Mouse (Mus musculus) intestine, postnatal 0 days (tissue): ENCODE results near the gene Hdac5. TPM values are rescaled to one million over a fixed set of nuclear protein-coding genes. Genes with fewer than 3 reads are reported as not detected.

Source experiments
- ATAC-seq: fragments of 200-750 bp; cut with Nextera tagmentation; 2 replicates; pipeline ENCODE4 v1.8.0; 2017; ENCODE audit warnings: mild to moderate bottlenecking, moderate TSS enrichment, moderate library complexity
- H3K27ac ChIP-seq: fragments of 300-500 bp; sonication (generic); 2 replicates; pipeline ENCODE4 v1.5.1; 2014; ENCODE audit warnings: mild to moderate bottlenecking, low read depth, low read length, moderate library complexity
- H3K27me3 ChIP-seq: fragments of 300-500 bp; sonication (generic); replicated peaks from 2 replicates; pipeline ENCODE4 v1.6.1; 2014; ENCODE audit warnings: low read length, mixed read lengths; ENCODE audit not compliant: control insufficient read depth, insufficient read depth
- H3K36me3 ChIP-seq: fragments of 300-500 bp; sonication (generic); 2 replicates; pipeline ENCODE4 v1.6.1; 2014; ENCODE audit warnings: mild to moderate bottlenecking, moderate library complexity; ENCODE audit not compliant: control insufficient read depth, insufficient read depth
- H3K4me1 ChIP-seq: fragments of 300-500 bp; sonication (generic); replicated peaks from 2 replicates; pipeline ENCODE4 v1.6.1; 2014; ENCODE audit warnings: antibody characterized with exemption, low read length, mixed read lengths; ENCODE audit not compliant: control insufficient read depth, insufficient read depth
- H3K4me2 ChIP-seq: fragments of 300-500 bp; sonication (generic); replicated peaks from 2 replicates; pipeline ENCODE4 v1.6.1; 2014; ENCODE audit warnings: low read depth, mild to moderate bottlenecking, moderate library complexity
- H3K4me3 ChIP-seq: fragments of 300-500 bp; sonication (generic); 2 replicates; pipeline ENCODE4 v1.5.1; 2014; ENCODE audit warnings: low read depth, low read length
- H3K9ac ChIP-seq: fragments of 300-500 bp; sonication (generic); 2 replicates; pipeline ENCODE4 v1.6.1; 2014; ENCODE audit warnings: mild to moderate bottlenecking, low read depth, low read length
- H3K9me3 ChIP-seq: fragments of 300-500 bp; sonication (generic); 2 replicates; pipeline ENCODE4 v1.6.1; 2016; ENCODE audit warnings: mixed run types; ENCODE audit not compliant: control insufficient read depth
- CTCF ChIP-seq: sonication (generic); IDR thresholded peaks from 2 replicates; pipeline ENCODE4 v1.5.1; 2016; ENCODE audit warnings: low read depth, mild to moderate bottlenecking, control low read depth, antibody characterized with exemption, moderate library complexity
- WGBS: fragments of 180-500 bp; shearing (Covaris S2); extraction: QIAGEN DNeasy Blood & Tissue Kit; methylation state at CpG from one replicate; pipeline ENCODE4 v1.1.7; 2014; 5-methylcytosine and 5-hydroxymethylcytosine counted together
- polyA plus RNA-seq: library from polyadenylated mRNA; unstranded; fragments of >200 nt; fragmentation: Nextera tagmentation; extraction: Ambion mirVana; gene quantifications from 2 replicates; pipeline ENCODE4 v1.2.1, GENCODE M21; 2015

The Hdac5 gene
- polyA plus RNA-seq, 1 experiment from 2014 or later, result 30.1 TPM

- no peak for ATAC-seq
- WGBS, result 33% methylated on average over 9 of the region's 9 CpGs
- TF ChIP-seq CTCF, result no peak
- no peak overlapping the region for H3K9ac ChIP-seq
- no peaks in the 10 kb centered on the region for H3K9me3 ChIP-seq
- peaks cover 4% of the 10 kb centered on the region; the same call in 1 of the 2 replicates for H3K36me3 ChIP-seq
- H3K27me3 ChIP-seq, result no peaks in the 10 kb centered on the region
- peak overlapping the region; percentile 93 for H3K4me3 ChIP-seq
- no peak overlapping the region for H3K27ac ChIP-seq
- H3K4me1 ChIP-seq, result peaks cover 2% of the 10 kb centered on the region; the same call in 1 of the 2 replicates
- H3K4me2 ChIP-seq, result peak overlapping the region; percentile 90
Observed at GRCm38 (mm10) chr11:102228191-102228545, 1.8 kb downstream of the Hdac5 start.

- H3K9me3 ChIP-seq, result no peaks in the 10 kb centered on the region
- 51% methylated on average over 12 of the region's 12 CpGs for WGBS
Observed at GRCm38 (mm10) chr11:102227270-102228190, 2.4 kb downstream of the Hdac5 start.

GRCm38 (mm10) chr11:102226067-102226978 is 3.6 kb downstream of the Hdac5 start:
- no peak overlapping the region for H3K4me3 ChIP-seq
- peaks cover 2% of the 10 kb centered on the region; the same call in 1 of the 2 replicates for H3K4me1 ChIP-seq
- peaks cover 7% of the 10 kb centered on the region; the same call in 1 of the 2 replicates for H3K36me3 ChIP-seq
- TF ChIP-seq CTCF, result no peak
- ATAC-seq, result no peak
- WGBS, result 76% methylated on average over 12 of the region's 12 CpGs
- no peak overlapping the region for H3K27ac ChIP-seq
- no peaks in the 10 kb centered on the region for H3K27me3 ChIP-seq
- H3K4me2 ChIP-seq, result no peak overlapping the region
- no peaks in the 10 kb centered on the region for H3K9me3 ChIP-seq
- H3K9ac ChIP-seq, result no peak overlapping the region

More at GRCm38 (mm10) chr11:102227270-102228190, 2.4 kb downstream of the Hdac5 start:
- Histone ChIP-seq H3K4me3 (peak overlapping the region; percentile 93), H3K4me1 (peaks cover 2% of the 10 kb centered on the region; the same call in 1 of the 2 replicates), H3K36me3 (peaks cover 4% of the 10 kb centered on the region; the same call in 1 of the 2 replicates), H3K9ac (no peak overlapping the region), H3K4me2 (peak overlapping the region; percentile 90), H3K27ac (no peak overlapping the region), H3K27me3 (no peaks in the 10 kb centered on the region)
- no peak for TF ChIP-seq CTCF
- no peak for ATAC-seq

GRCm38 (mm10) chr11:102225221-102225620 is 4.7 kb downstream of the Hdac5 start:
- Histone ChIP-seq H3K9ac (no peak overlapping the region), H3K4me2 (no peak overlapping the region), H3K4me3 (no peak overlapping the region), H3K9me3 (no peaks in the 10 kb centered on the region), H3K27me3 (no peaks in the 10 kb centered on the region), H3K4me1 (peaks cover 7% of the 10 kb centered on the region), H3K27ac (no peak overlapping the region), H3K36me3 (peaks cover 7% of the 10 kb centered on the region; the same call in 1 of the 2 replicates)
- TF ChIP-seq CTCF, result no peak
- WGBS, result 68% methylated on average over 5 of the region's 5 CpGs
- no peak for ATAC-seq

GRCm38 (mm10) chr11:102224686-102225085 is 5.3 kb downstream of the Hdac5 start:
- Histone ChIP-seq H3K27ac (no peak overlapping the region), H3K4me3 (no peak overlapping the region), H3K9ac (no peak overlapping the region)

GRCm38 (mm10) chr11:102223166-102223565 is 6.8 kb downstream of the Hdac5 start:
- H3K4me3 ChIP-seq, result no peak overlapping the region
- TF ChIP-seq CTCF, result peak; percentile 78
- H3K9ac ChIP-seq, result no peak overlapping the region
- WGBS, result 48% methylated on average over 6 of the region's 6 CpGs
- no peak overlapping the region for H3K27ac ChIP-seq
- H3K4me2 ChIP-seq, result no peak overlapping the region
- peaks cover 24% of the 10 kb centered on the region for H3K4me1 ChIP-seq
- H3K9me3 ChIP-seq, result no peaks in the 10 kb centered on the region
- ATAC-seq, result no peak
- H3K36me3 ChIP-seq, result peaks cover 7% of the 10 kb centered on the region; the same call in 1 of the 2 replicates
- H3K27me3 ChIP-seq, result no peaks in the 10 kb centered on the region

More at GRCm38 (mm10) chr11:102224686-102225085, 5.3 kb downstream of the Hdac5 start:
- WGBS, result 19% methylated on average over 22 of the region's 22 CpGs
- peaks cover 11% of the 10 kb centered on the region for H3K4me1 ChIP-seq
- H3K4me2 ChIP-seq, result peak overlapping the region; percentile 30
- H3K9me3 ChIP-seq, result no peaks in the 10 kb centered on the region
- no peak for ATAC-seq
- peaks cover 7% of the 10 kb centered on the region; the same call in 1 of the 2 replicates for H3K36me3 ChIP-seq
- H3K27me3 ChIP-seq, result no peaks in the 10 kb centered on the region
- TF ChIP-seq CTCF, result no peak
